Comparison of ENCODE assay signal across 8 mouse cellular contexts in the genomic region with DNA sequence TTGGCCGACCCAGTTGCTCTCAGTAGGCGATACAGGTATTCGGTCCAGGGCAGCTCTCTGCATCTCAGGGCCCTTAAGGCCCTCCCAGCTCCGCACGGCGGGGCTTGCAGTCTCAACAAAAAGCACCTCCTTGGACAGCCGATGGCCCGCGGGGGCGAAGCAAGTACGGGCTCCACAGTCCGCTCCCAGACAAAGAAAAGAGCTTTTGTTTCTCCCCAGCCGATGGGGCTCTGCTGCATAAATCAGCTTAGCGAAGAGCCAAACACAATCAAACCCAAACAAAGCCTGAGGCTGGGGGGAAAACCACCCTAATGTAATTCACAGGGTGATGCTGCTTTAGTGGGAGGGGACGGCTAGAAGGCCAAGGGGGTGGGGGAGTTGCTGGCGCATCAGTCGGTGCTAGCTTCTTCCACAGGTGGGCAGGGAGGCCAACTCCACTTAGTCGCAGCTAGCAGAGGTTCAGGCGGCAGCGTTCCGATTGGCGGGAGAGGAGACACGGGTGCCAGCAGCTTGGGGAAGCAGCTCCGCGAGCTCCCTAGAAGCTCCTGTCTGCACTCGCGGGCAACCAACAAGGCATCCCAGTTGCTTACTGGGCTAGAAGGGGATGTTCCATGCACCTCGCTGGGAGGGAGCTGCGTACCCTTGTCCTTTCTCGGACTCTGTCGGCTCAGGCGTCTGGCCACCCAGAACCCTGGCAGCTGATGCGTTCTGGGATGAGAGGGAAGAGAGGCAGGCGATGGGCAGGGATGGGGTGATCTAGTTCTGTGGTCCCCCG. TPM values are rescaled to one million over a fixed set of nuclear protein-coding genes. Genes with fewer than 3 reads are reported as not detected.
DNase-seq lines count a peak whose midpoint lies in the region; ATAC-seq lines count a peak whose summit lies in the region.

No protein-coding gene starts in this region.

- WGBS in hindbrain, embryonic 16.5 days: 0% methylated on average over 34 of the region's 35 CpGs

- H3K4me2 ChIP-seq in hindbrain, embryonic 16.5 days (ENCODE audit: low read length): peak overlapping the region; percentile 88

- H3K36me3 ChIP-seq in hindbrain, embryonic 16.5 days (ENCODE audit: control insufficient read depth, insufficient read depth, low read length): no peaks in the 10 kb centered on the region

- H3K27me3 ChIP-seq in hindbrain, embryonic 16.5 days (replicated peaks; ENCODE audit: control insufficient read depth, insufficient read depth, low read length): no peaks in the 10 kb centered on the region

- H3K9me3 ChIP-seq in hindbrain, embryonic 16.5 days (ENCODE audit: control insufficient read depth, low read length): no peaks in the 10 kb centered on the region

- peak overlapping the region; percentile 68 for H3K4me3 ChIP-seq in hindbrain, embryonic 16.5 days (ENCODE audit: low read length)

- H3K27ac ChIP-seq in hindbrain, embryonic 16.5 days (ENCODE audit: low read depth, low read length): peak overlapping the region; percentile 94

- DNase-seq in R1 (ENCODE audit: low read depth, low spot score) (peak; percentile 84), adipocyte (ENCODE audit: low spot score) (no peak)
- peak; percentile 61 to 66 for DNase-seq in cerebellum, postnatal 14 days
- DNase-seq in frontal cortex, postnatal 36 days (ENCODE audit: low spot score in 2 of 2): peak; percentile 63 to 69
- peak; percentile 46 for DNase-seq in left cerebral cortex, adult 11 months (ENCODE audit: low spot score)
- peak; percentile 79 to 84 for DNase-seq in right cerebral cortex, postnatal 10 days (ENCODE audit: low spot score in 2 of 2)

- peak; percentile 87 for ATAC-seq in hindbrain, embryonic 16.5 days
- ATAC-seq in megakaryocyte, adult 5-6 weeks (ENCODE audit: poor library complexity, severe bottlenecking): peak; percentile 80

- H3K4me1 ChIP-seq in hindbrain, embryonic 16.5 days (ENCODE audit: control insufficient read depth, insufficient read depth, low read depth, low read length): peaks cover 8% of the 10 kb centered on the region

- peak overlapping the region; percentile 80 for H3K9ac ChIP-seq in hindbrain, embryonic 16.5 days (ENCODE audit: low read depth, low read length)

RNA-seq across cellular contexts. Expression of a gene that starts 0.5 kb away (rescaled TPM):
- polyA plus RNA-seq in hindbrain, embryonic 16.5 days (2015; fragmentation: Nextera tagmentation; extraction: Ambion mirVana): 9.0 and 9.3 TPM in 2 replicates
- 0.02 TPM in 1 of 2 replicates, not detected in the other for total RNA-seq in megakaryocyte, adult 5-6 weeks (2015)
- total RNA-seq in megakaryocyte, adult 5-6 weeks (2017): not detected in 2 replicates
